Mouse (Mus musculus) bone marrow macrophage, adult 2 months (primary cell): ENCODE measurements around the gene Ipo4. TPM values are rescaled to one million over a fixed set of nuclear protein-coding genes. Genes with fewer than 3 reads are reported as not detected.
A peak's percentile ranks its signal among the peaks of the same experiment; 100 is the strongest.

ENCODE experiments used
- H3K27ac ChIP-seq: 2 replicates; pipeline ENCODE4 v1.5.1; 2012; ENCODE audit warnings: low read depth, low read length; ENCODE audit not compliant: insufficient read depth
- H3K4me1 ChIP-seq: 2 replicates; pipeline ENCODE4 v1.6.1; 2012; ENCODE audit warnings: low read length; ENCODE audit not compliant: control insufficient read depth, insufficient read depth
- H3K4me3 ChIP-seq: 2 replicates; pipeline ENCODE4 v1.5.1; 2012; ENCODE audit warnings: mild to moderate bottlenecking, low read length, moderate library complexity; ENCODE audit not compliant: insufficient read depth
- CTCF ChIP-seq: IDR thresholded peaks from 2 replicates; pipeline ENCODE4 v1.5.1; 2012; ENCODE audit warnings: low read depth, mild to moderate bottlenecking, low read length, moderate library complexity
- POLR2A ChIP-seq: IDR thresholded peaks from 2 replicates; pipeline ENCODE4 v1.6.1; 2012; ENCODE audit warnings: mild to moderate bottlenecking, low read depth, low read length, borderline replicate concordance
- polyA plus RNA-seq: library from polyadenylated mRNA; stranded (reverse); fragments of >200 nt; gene quantifications from 2 replicates; pipeline ENCODE4 v1.2.4, GENCODE M21; 2012; ENCODE audit not compliant: missing spikeins, insufficient read depth, insufficient read length

The Ipo4 gene
- polyA plus RNA-seq, 1 experiment = 33.3 TPM

GRCm38 (mm10) chr14:55579511-55580496 lies 56.0 kb downstream of the Ipo4 start:
- TF ChIP-seq CTCF (no peak), POLR2A (no peak)
- H3K4me3 ChIP-seq = no peak overlapping the region
- H3K27ac ChIP-seq = no peak overlapping the region
- H3K4me1 ChIP-seq = peaks cover 18% of the 10 kb centered on the region

DNA sequence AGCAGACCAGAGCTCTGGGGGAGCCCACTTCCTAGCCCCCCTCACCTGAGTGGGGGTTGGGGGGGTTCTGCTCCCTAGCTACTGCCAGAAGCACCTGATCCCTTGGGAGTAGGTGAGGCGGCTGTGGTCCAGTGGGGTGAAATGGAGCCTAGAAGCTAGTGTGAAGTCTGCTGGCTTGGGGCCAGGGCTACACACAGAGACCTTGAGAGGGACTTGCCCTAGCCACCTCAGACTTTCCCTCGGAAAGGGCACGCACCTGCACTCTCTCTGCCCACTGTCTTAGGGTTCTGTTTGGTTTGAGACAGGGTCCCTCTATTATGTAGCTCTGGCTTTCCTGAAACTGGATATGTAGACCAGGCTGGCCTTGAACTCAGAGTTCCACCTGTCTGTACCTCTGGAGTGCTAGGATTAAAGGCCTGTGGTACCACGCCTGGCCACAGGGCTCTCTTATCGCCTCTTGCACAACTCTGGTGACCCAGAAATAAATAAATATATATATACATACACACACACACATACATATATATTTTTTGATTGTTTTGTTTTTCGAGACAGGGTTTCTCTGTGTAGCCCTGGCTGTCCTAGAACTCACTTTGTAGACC lies 57.0 kb downstream of the Ipo4 start:
- H3K27ac ChIP-seq = peak overlapping the region; percentile 70
- H3K4me3 ChIP-seq = peak overlapping the region; percentile 98
- TF ChIP-seq POLR2A = no peak
- no peak for TF ChIP-seq CTCF
- peaks cover 12% of the 10 kb centered on the region for H3K4me1 ChIP-seq

GRCm38 (mm10) chr14:55577871-55578667 lies 57.7 kb downstream of the Ipo4 start, which contains the start of gene Psme1:
Gene Psme1, plus strand, starts transcription at chr14:55578123.
- TF ChIP-seq POLR2A = no peak
- TF ChIP-seq CTCF = no peak
- Histone ChIP-seq H3K4me1 (peaks cover 12% of the 10 kb centered on the region), H3K27ac (peak within 1 kb of the TSS; percentile 70), H3K4me3 (peak within 1 kb of the TSS; percentile 98)

- TF ChIP-seq CTCF = no peak
- TF ChIP-seq POLR2A = no peak
- Histone ChIP-seq H3K4me1 (peaks cover 12% of the 10 kb centered on the region), H3K27ac (no peak overlapping the region), H3K4me3 (no peak overlapping the region)
These were observed 59.4 kb downstream of the Ipo4 start for GRCm38 (mm10) chr14:55576376-55576775.

DNA sequence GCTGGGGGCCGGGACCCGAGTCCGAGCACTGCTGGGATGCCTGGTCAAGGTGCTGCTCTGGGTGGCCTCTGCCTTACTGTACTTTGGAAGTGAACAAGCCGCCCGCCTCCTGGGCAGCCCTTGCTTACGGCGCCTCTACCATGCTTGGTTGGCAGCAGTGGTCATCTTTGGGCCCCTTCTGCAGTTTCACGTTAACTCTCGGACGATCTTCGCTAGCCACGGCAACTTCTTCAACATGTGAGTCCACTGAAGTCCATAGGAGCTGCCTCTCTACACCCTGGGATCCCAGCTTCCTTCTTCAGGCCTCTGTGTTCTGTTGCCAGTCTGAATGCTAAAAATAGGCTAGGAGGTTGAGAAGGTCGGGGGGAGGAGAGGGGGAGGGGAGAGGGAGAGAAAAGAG lies 60.0 kb downstream of the Ipo4 start:
- Histone ChIP-seq H3K27ac (no peak overlapping the region), H3K4me1 (peaks cover 12% of the 10 kb centered on the region), H3K4me3 (no peak overlapping the region)
- no peak for TF ChIP-seq CTCF
- no peak for TF ChIP-seq POLR2A

Other genes with a start within 250 kb of the Ipo4 start
- gene Dhrs4, start 157.2 kb downstream of the Ipo4 start, polyA plus RNA-seq = 28.3 and 33.4 TPM in 2 replicates
- gene Carmil3, start 145.3 kb downstream of the Ipo4 start, polyA plus RNA-seq = 0.43 TPM in 1 of 2 replicates, not detected in the other
- gene Cpne6, start 125.5 kb downstream of the Ipo4 start, polyA plus RNA-seq = not detected in 2 replicates
- gene Nrl, start 111.0 kb downstream of the Ipo4 start, polyA plus RNA-seq = not detected in 2 replicates
- 34.7 and 38.6 TPM in 2 replicates for gene Pck2, start 95.7 kb downstream of the Ipo4 start, polyA plus RNA-seq
- 54.5 and 57.0 TPM in 2 replicates for gene Dcaf11, start 76.0 kb downstream of the Ipo4 start, polyA plus RNA-seq
- not detected in 2 replicates for gene A730061H03Rik, start 75.6 kb downstream of the Ipo4 start, polyA plus RNA-seq
- not detected in 2 replicates for gene Fitm1, start 60.3 kb downstream of the Ipo4 start, polyA plus RNA-seq
- gene Psme1, start 57.8 kb downstream of the Ipo4 start, polyA plus RNA-seq = 382 and 397 TPM in 2 replicates
- 19.3 and 21.9 TPM in 2 replicates for gene Emc9, start 50.7 kb downstream of the Ipo4 start, polyA plus RNA-seq
- 219 and 291 TPM in 2 replicates for gene Psme2, start 44.8 kb downstream of the Ipo4 start, polyA plus RNA-seq
- gene Rnf31, start 44.2 kb downstream of the Ipo4 start, polyA plus RNA-seq = 38.5 and 45.6 TPM in 2 replicates
- gene Irf9, start 32.4 kb downstream of the Ipo4 start, polyA plus RNA-seq = 74.7 and 77.7 TPM in 2 replicates
- gene Rec8, start 17.9 kb downstream of the Ipo4 start, polyA plus RNA-seq = 0.25 TPM in 1 of 2 replicates, not detected in the other
- 0.59 and 3.0 TPM in 2 replicates for gene Gm49378, start 1.9 kb upstream of the Ipo4 start, polyA plus RNA-seq
- 61.9 and 64.9 TPM in 2 replicates for gene Tm9sf1, start 7.8 kb upstream of the Ipo4 start, polyA plus RNA-seq
- gene Tssk4, start 14.2 kb upstream of the Ipo4 start, polyA plus RNA-seq = 1.6 and 1.7 TPM in 2 replicates
- 35.9 and 36.3 TPM in 2 replicates for gene Mdp1, start 24.6 kb upstream of the Ipo4 start, polyA plus RNA-seq
- gene Gmpr2, start 36.0 kb upstream of the Ipo4 start, polyA plus RNA-seq = 38.8 and 41.2 TPM in 2 replicates
- gene Nedd8, start 36.2 kb upstream of the Ipo4 start, polyA plus RNA-seq = 318 and 335 TPM in 2 replicates
- gene Tinf2, start 45.9 kb upstream of the Ipo4 start, polyA plus RNA-seq = 18.0 and 19.5 TPM in 2 replicates
- gene Tgm1, start 78.0 kb upstream of the Ipo4 start, polyA plus RNA-seq = 0.59 and 1.1 TPM in 2 replicates
- gene Rabggta, start 86.3 kb upstream of the Ipo4 start, polyA plus RNA-seq = 28.2 and 29.4 TPM in 2 replicates
- 117 and 120 TPM in 2 replicates for gene Dhrs1, start 109.7 kb upstream of the Ipo4 start, polyA plus RNA-seq
- gene Nop9, start 109.7 kb upstream of the Ipo4 start, polyA plus RNA-seq = 17.1 and 22.1 TPM in 2 replicates
- 0.67 TPM in 1 of 2 replicates, not detected in the other for gene Cideb, start 122.5 kb upstream of the Ipo4 start, polyA plus RNA-seq
- gene Ltb4r2, start 125.5 kb upstream of the Ipo4 start, polyA plus RNA-seq = 0.15 and 0.25 TPM in 2 replicates
- gene Ltb4r1, start 130.0 kb upstream of the Ipo4 start, polyA plus RNA-seq = 1.5 and 1.7 TPM in 2 replicates
- gene Adcy4, start 148.1 kb upstream of the Ipo4 start, polyA plus RNA-seq = not detected in 2 replicates
- 28.4 and 31.8 TPM in 2 replicates for gene Ripk3, start 152.9 kb upstream of the Ipo4 start, polyA plus RNA-seq
- gene Nfatc4, start 187.2 kb upstream of the Ipo4 start, polyA plus RNA-seq = 0.36 and 0.99 TPM in 2 replicates
- 2.3 and 3.2 TPM in 2 replicates for gene Nynrin, start 218.1 kb upstream of the Ipo4 start, polyA plus RNA-seq
- gene Cbln3, start 248.4 kb upstream of the Ipo4 start, polyA plus RNA-seq = 0.16 TPM in 1 of 2 replicates, not detected in the other
- 26.8 and 28.9 TPM in 2 replicates for gene Khnyn, start 249.0 kb upstream of the Ipo4 start, polyA plus RNA-seq